16 mouse cellular contexts compared by ENCODE assay signal in the genomic region with DNA sequence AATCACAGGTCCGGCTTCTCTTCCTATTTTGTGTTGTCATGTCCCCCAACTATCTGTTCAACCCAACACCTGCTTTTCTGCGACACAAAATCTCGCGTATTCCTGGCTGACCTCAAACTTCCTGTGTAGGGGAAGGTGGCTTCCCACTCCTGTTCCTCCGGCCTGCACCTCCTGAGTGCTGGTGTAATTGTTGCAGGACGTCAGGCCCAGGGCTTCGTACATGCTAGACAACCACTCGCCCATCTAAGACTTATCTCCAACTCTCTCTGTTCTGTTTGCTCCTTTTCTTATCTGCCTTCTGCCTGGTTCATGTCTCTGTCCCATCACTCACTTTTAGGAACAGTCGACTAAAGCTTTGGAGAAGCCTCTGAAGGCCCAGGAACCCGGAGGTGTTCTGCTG. TPM values are rescaled to one million over a fixed set of nuclear protein-coding genes. Genes with fewer than 3 reads are reported as not detected.
A peak's percentile ranks its signal among the peaks of the same experiment; 100 is the strongest.
DNase-seq lines count a peak whose midpoint lies in the region; ATAC-seq and TF ChIP-seq lines count a peak whose summit lies in the region.
"Had no signal": no experiment of that assay in that cellular context is flagged by ENCODE, and none has a peak within 500 bp of the region (broad histone marks: within the 10 kb centered on the region; RNA-seq: fewer than 3 reads in every experiment).

No protein-coding gene starts in this region.

- H3K27ac ChIP-seq in forebrain, embryonic 13.5 days: no peak overlapping the region
- no peak overlapping the region for H3K27ac ChIP-seq in forebrain, embryonic 15.5 days (replicated peaks)
- no peak overlapping the region for H3K27ac ChIP-seq in left cerebral cortex, adult 2 months
- H3K27ac ChIP-seq in embryonic facial prominence, embryonic 15.5 days (replicated peaks): no peak overlapping the region
- H3K27ac ChIP-seq: forebrain, embryonic 10.5 days had no signal

- no peak overlapping the region for H3K9ac ChIP-seq in forebrain, embryonic 13.5 days
- no peak overlapping the region for H3K9ac ChIP-seq in forebrain, embryonic 15.5 days (replicated peaks)
- H3K9ac ChIP-seq in embryonic facial prominence, embryonic 15.5 days: no peak overlapping the region

- DNase-seq in left cerebral cortex, adult 2 months (ENCODE audit: extremely low spot score in 1 of 2, low spot score in 2 of 2): no peak
- no peak for DNase-seq in left cerebral cortex, postnatal 14 days (ENCODE audit: low spot score in 2 of 2)
- peak; percentile 38 for DNase-seq in naive thymus-derived CD4-positive, alpha-beta T cell, adult 2 months (ENCODE audit: low read depth)
- no peak for DNase-seq in layer of hippocampus, postnatal 14 days (ENCODE audit: low spot score in 2 of 2)
- DNase-seq in adrenal gland, postnatal 25 days: no peak
- DNase-seq: adrenal gland, adult 2 months; kidney, postnatal 10 days; layer of hippocampus, postnatal 36 days; thymus, adult 2 months had no signal

- 79% methylated on average over 10 of the region's 10 CpGs for WGBS in forebrain, embryonic 13.5 days
- WGBS in forebrain, embryonic 15.5 days: 85% methylated on average over 10 of the region's 10 CpGs
- 70% methylated on average over 10 of the region's 10 CpGs for WGBS in embryonic facial prominence, embryonic 15.5 days

- 0 out of 2 replicates have a peak overlapping the region, but pooled peaks have one; percentile 25 for H3K4me2 ChIP-seq in forebrain, embryonic 13.5 days
- H3K4me2 ChIP-seq in forebrain, embryonic 15.5 days (replicated peaks): no peak overlapping the region
- 0 out of 2 replicates have a peak overlapping the region, but pooled peaks have one; percentile 37 for H3K4me2 ChIP-seq in embryonic facial prominence, embryonic 15.5 days (replicated peaks)

- intact Hi-C loops in left cerebral cortex, adult 2 months (cut with DNase I): no loop called here
- intact Hi-C loops in left cerebral cortex, postnatal 14 days (cut with DNase I): no loop called here

- no peaks in the 10 kb centered on the region for H3K9me3 ChIP-seq in forebrain, embryonic 13.5 days (replicated peaks)
- H3K9me3 ChIP-seq in forebrain, embryonic 15.5 days: no peaks in the 10 kb centered on the region
- H3K9me3 ChIP-seq in embryonic facial prominence, embryonic 15.5 days (replicated peaks): no peaks in the 10 kb centered on the region
- H3K9me3 ChIP-seq: forebrain, embryonic 10.5 days had no signal

- H3K4me1 ChIP-seq in forebrain, embryonic 13.5 days: peaks cover 14% of the 10 kb centered on the region
- H3K4me1 ChIP-seq in forebrain, embryonic 15.5 days: peaks cover 7% of the 10 kb centered on the region
- H3K4me1 ChIP-seq in embryonic facial prominence, embryonic 15.5 days: peaks cover 7% of the 10 kb centered on the region

- H3K27me3 ChIP-seq in forebrain, embryonic 13.5 days: peaks cover 36% of the 10 kb centered on the region
- H3K27me3 ChIP-seq in forebrain, embryonic 15.5 days: peaks cover 22% of the 10 kb centered on the region
- H3K27me3 ChIP-seq in embryonic facial prominence, embryonic 15.5 days: peaks cover 20% of the 10 kb centered on the region

- H3K4me3 ChIP-seq in forebrain, embryonic 13.5 days: no peak overlapping the region
- H3K4me3 ChIP-seq in forebrain, embryonic 15.5 days: no peak overlapping the region
- peak overlapping the region; percentile 22 for H3K4me3 ChIP-seq in left cerebral cortex, adult 2 months
- H3K4me3 ChIP-seq in embryonic facial prominence, embryonic 15.5 days (replicated peaks): 0 out of 2 replicates have a peak overlapping the region, but pooled peaks have one; percentile 22

- TF ChIP-seq CTCF in left cerebral cortex, adult 2 months (IDR thresholded peaks at IDR 0.05): no peak

- ATAC-seq in forebrain, embryonic 13.5 days: no peak
- no peak for ATAC-seq in forebrain, embryonic 15.5 days (replicated peaks)
- ATAC-seq in embryonic facial prominence, embryonic 15.5 days (ENCODE audit: insufficient number of reproducible peaks, low FRiP score, low TSS enrichment, low read depth): no peak

- no peaks in the 10 kb centered on the region for H3K36me3 ChIP-seq in forebrain, embryonic 13.5 days (ENCODE audit: poor library complexity, severe bottlenecking)
- no peaks in the 10 kb centered on the region for H3K36me3 ChIP-seq in forebrain, embryonic 15.5 days
- no peaks in the 10 kb centered on the region for H3K36me3 ChIP-seq in embryonic facial prominence, embryonic 15.5 days
- H3K36me3 ChIP-seq: forebrain, embryonic 10.5 days had no signal

RNA-seq across cellular contexts. Expression of a gene that starts 0.9 kb away (rescaled TPM):
- 0.59 and 0.63 TPM in 2 replicates for polyA plus RNA-seq in forebrain, embryonic 13.5 days (2015; fragmentation: Nextera tagmentation; extraction: Ambion mirVana)
- polyA plus RNA-seq in forebrain, embryonic 15.5 days (2015; fragmentation: Nextera tagmentation; extraction: Ambion mirVana): 1.4 and 2.0 TPM in 2 replicates
- total RNA-seq in left cerebral cortex, adult 2 months (2021): 10 to 100 TPM; 32.4 to 33.5 TPM
- total RNA-seq in left cerebral cortex, postnatal 14 days (2021): 10 to 100 TPM; 13.7 to 17.3 TPM
- 30.7 and 38.5 TPM in 2 replicates for polyA plus RNA-seq in embryonic facial prominence, embryonic 15.5 days (2015; fragmentation: Nextera tagmentation; extraction: Ambion mirVana)
- 1 to 10 TPM; 2.6 to 3.3 TPM for total RNA-seq in layer of hippocampus, postnatal 14 days (2021)
- not detected in 2 replicates for total RNA-seq in adrenal gland, postnatal 25 days (2021)
- total RNA-seq: adrenal gland, adult 2 months; gastrocnemius, adult 8-10 months; liver, adult 2 months had no signal
- polyA plus RNA-seq: adrenal gland, adult 2 months had no signal

RNA-seq across cellular contexts. Expression of a gene that starts 4.5 kb away (rescaled TPM):
- 181 and 198 TPM in 2 replicates for polyA plus RNA-seq in forebrain, embryonic 13.5 days (2015; fragmentation: Nextera tagmentation; extraction: Ambion mirVana)
- 92.8 and 106 TPM in 2 replicates for polyA plus RNA-seq in forebrain, embryonic 15.5 days (2015; fragmentation: Nextera tagmentation; extraction: Ambion mirVana)
- 1 to 10 TPM; 3.9 to 4.1 TPM for total RNA-seq in left cerebral cortex, adult 2 months (2021)
- total RNA-seq in left cerebral cortex, postnatal 14 days (2021): 1 to 10 TPM; 5.6 to 6.1 TPM
- polyA plus RNA-seq in embryonic facial prominence, embryonic 15.5 days (2015; fragmentation: Nextera tagmentation; extraction: Ambion mirVana): 141 and 148 TPM in 2 replicates
- 10 to 100 TPM in 1 of 2 experiments, 1 to 10 TPM in 1; 6.9 to 11.5 TPM for total RNA-seq in layer of hippocampus, postnatal 14 days (2021)
- total RNA-seq in adrenal gland, postnatal 25 days (2021): 15.0 and 15.3 TPM in 2 replicates

RNA-seq across cellular contexts. Expression of a gene that starts 6.4 kb away (rescaled TPM):
- 0.87 and 0.93 TPM in 2 replicates for polyA plus RNA-seq in forebrain, embryonic 13.5 days (2015; fragmentation: Nextera tagmentation; extraction: Ambion mirVana)
- polyA plus RNA-seq in forebrain, embryonic 15.5 days (2015; fragmentation: Nextera tagmentation; extraction: Ambion mirVana): 0.74 and 0.75 TPM in 2 replicates
- total RNA-seq in left cerebral cortex, adult 2 months (2021): 1 to 10 TPM; 6.7 to 7.5 TPM
- 1 to 10 TPM; 3.0 to 3.5 TPM for total RNA-seq in left cerebral cortex, postnatal 14 days (2021)
- 1.00 and 1.1 TPM in 2 replicates for polyA plus RNA-seq in embryonic facial prominence, embryonic 15.5 days (2015; fragmentation: Nextera tagmentation; extraction: Ambion mirVana)
- 1 to 10 TPM; 2.0 to 2.7 TPM for total RNA-seq in layer of hippocampus, postnatal 14 days (2021)
- total RNA-seq in adrenal gland, postnatal 25 days (2021): 0.12 TPM in 1 of 2 replicates, not detected in the other
- total RNA-seq: liver, adult 2 months had no signal
- polyA plus RNA-seq: liver, adult 2 months had no signal

RNA-seq across cellular contexts. Expression of a gene that starts 27.8 kb away (rescaled TPM):
- 0.96 and 1.3 TPM in 2 replicates for polyA plus RNA-seq in forebrain, embryonic 13.5 days (2015; fragmentation: Nextera tagmentation; extraction: Ambion mirVana)
- 1.3 and 1.6 TPM in 2 replicates for polyA plus RNA-seq in forebrain, embryonic 15.5 days (2015; fragmentation: Nextera tagmentation; extraction: Ambion mirVana)
- total RNA-seq in left cerebral cortex, adult 2 months (2021): 1 to 10 TPM; 4.2 to 5.4 TPM
- 1 to 10 TPM; 3.4 to 4.0 TPM for total RNA-seq in left cerebral cortex, postnatal 14 days (2021)
- polyA plus RNA-seq in embryonic facial prominence, embryonic 15.5 days (2015; fragmentation: Nextera tagmentation; extraction: Ambion mirVana): 4.8 and 4.9 TPM in 2 replicates
- 1 to 10 TPM; 4.0 TPM for total RNA-seq in layer of hippocampus, postnatal 14 days (2021)
- total RNA-seq in adrenal gland, postnatal 25 days (2021): 2.7 TPM in 2 replicates

RNA-seq across cellular contexts. Expression of a gene that starts 29.8 kb away (rescaled TPM):
- polyA plus RNA-seq in forebrain, embryonic 13.5 days (2015; fragmentation: Nextera tagmentation; extraction: Ambion mirVana): 0.11 and 0.23 TPM in 2 replicates
- polyA plus RNA-seq in forebrain, embryonic 15.5 days (2015; fragmentation: Nextera tagmentation; extraction: Ambion mirVana): 0.17 and 0.20 TPM in 2 replicates
- 1 to 10 TPM; 1.9 to 2.4 TPM for total RNA-seq in left cerebral cortex, adult 2 months (2021)
- 1 to 10 TPM in 1 of 2 experiments, under 1 TPM in 1; 0.97 to 1.1 TPM for total RNA-seq in left cerebral cortex, postnatal 14 days (2021)
- polyA plus RNA-seq in embryonic facial prominence, embryonic 15.5 days (2015; fragmentation: Nextera tagmentation; extraction: Ambion mirVana): 0.13 and 0.27 TPM in 2 replicates
- total RNA-seq in layer of hippocampus, postnatal 14 days (2021): 1 to 10 TPM; 1.4 to 2.3 TPM
- total RNA-seq in adrenal gland, postnatal 25 days (2021): not detected in 2 replicates
- total RNA-seq: adrenal gland, adult 2 months; gastrocnemius, adult 8-10 months; hematopoietic stem cell, adult 5-6 weeks had no signal
- polyA plus RNA-seq: adrenal gland, adult 2 months; forebrain, embryonic 10.5 days had no signal

Comparison
In these comparisons a context has a peak if more than half of its experiments do, and no peak if none do; other contexts are left out.
1. H3K4me3 ChIP-seq: peak in left cerebral cortex, adult 2 months (single experiment) and embryonic facial prominence, embryonic 15.5 days (single experiment); none in forebrain, embryonic 13.5 days (single experiment) and forebrain, embryonic 15.5 days (single experiment).